Mouse (Mus musculus) bone marrow, adult 2 months (tissue): ENCODE results near the gene Glp2r. TPM values are rescaled to one million over a fixed set of nuclear protein-coding genes. Genes with fewer than 3 reads are reported as not detected.

Source experiments
- H3K27ac ChIP-seq: fragments of 200-500 bp; 2 replicates; pipeline ENCODE4 v1.5.1; 2012; ENCODE audit warnings: low read depth, mild to moderate bottlenecking, control low read depth, inconsistent platforms, low read length; ENCODE audit not compliant: control insufficient read depth, poor library complexity, insufficient read depth
- H3K4me1 ChIP-seq: fragments of 200-500 bp; 2 replicates; pipeline ENCODE4 v1.6.1; 2011; ENCODE audit warnings: low read length; ENCODE audit not compliant: control insufficient read depth, insufficient read depth
- H3K4me3 ChIP-seq: fragments of 200-500 bp; replicated peaks from 2 replicates; pipeline ENCODE3; 2011; ENCODE audit warnings: mild to moderate bottlenecking, low read depth, low read length, control low read depth; ENCODE audit not compliant: control insufficient read depth
- CTCF ChIP-seq: fragments of 200-500 bp; IDR thresholded peaks from 2 replicates; pipeline ENCODE4 v1.5.1; 2011; ENCODE audit warnings: low read length, control low read depth; ENCODE audit not compliant: control insufficient read depth, insufficient read depth
- POLR2A ChIP-seq: fragments of 200-500 bp; IDR thresholded peaks from 2 replicates; pipeline ENCODE4 v1.6.1; 2011; ENCODE audit warnings: low read depth, mild to moderate bottlenecking, control low read depth, low read length, borderline replicate concordance; ENCODE audit not compliant: control insufficient read depth
- WGBS: fragments of 180-500 bp; shearing (Covaris S2); methylation state at CpG from one replicate; pipeline ENCODE4 v1.1.7; 2018; 5-methylcytosine and 5-hydroxymethylcytosine counted together
- polyA plus RNA-seq: library from polyadenylated mRNA; stranded (reverse); fragments of >200 nt; gene quantifications from 2 replicates; pipeline ENCODE4 v1.2.4, GENCODE M21; 2011; ENCODE audit warnings: low replicate concordance; ENCODE audit not compliant: missing spikeins, insufficient read depth, insufficient read length

Glp2r gene
- polyA plus RNA-seq, 1 experiment = not detected

DNA sequence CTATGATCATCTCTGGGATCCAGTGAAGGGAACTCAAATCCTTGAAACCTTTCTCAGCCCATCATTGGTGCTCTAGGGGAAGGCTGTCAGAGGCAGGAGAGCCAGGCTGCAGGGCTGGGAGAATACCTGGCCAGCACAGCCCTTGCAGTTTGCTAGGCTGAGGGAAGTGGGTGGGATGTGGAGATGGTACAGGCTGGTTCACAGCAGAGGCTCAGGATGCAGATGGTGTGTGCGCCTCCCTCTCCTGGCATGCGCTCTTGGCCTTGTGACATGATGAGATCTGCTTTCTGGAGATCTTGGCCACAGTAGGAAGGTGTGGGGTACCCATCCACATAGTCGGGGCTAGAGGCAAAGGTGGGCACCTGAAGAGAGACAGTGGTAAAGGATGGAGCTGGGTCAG, 106.7 kb downstream of the Glp2r start:
- no peaks in the 10 kb centered on the region for H3K4me1 ChIP-seq
- 74% methylated on average over 3 of the region's 3 CpGs for WGBS
- H3K27ac ChIP-seq = no peak overlapping the region
- H3K4me3 ChIP-seq = no peak overlapping the region
- TF ChIP-seq POLR2A (no peak), CTCF (no peak)

DNA sequence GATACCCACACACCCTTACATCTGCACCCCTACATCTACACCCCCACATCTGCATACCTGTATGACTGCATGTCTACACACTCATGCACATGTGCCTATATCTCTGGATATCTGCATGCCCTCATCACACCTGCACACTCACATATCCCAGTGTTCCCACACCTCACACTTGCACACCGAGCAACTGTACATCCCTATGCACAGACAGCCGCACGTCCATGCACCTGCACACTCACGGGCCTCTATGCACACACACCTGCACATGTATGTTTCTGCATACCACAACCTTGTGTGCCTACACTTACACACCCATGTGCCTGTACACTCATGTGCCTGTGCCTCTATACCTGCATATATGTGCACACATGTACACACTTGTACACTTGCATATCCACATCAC, 107.5 kb downstream of the Glp2r start:
- no peaks in the 10 kb centered on the region for H3K4me1 ChIP-seq
- H3K4me3 ChIP-seq = no peak overlapping the region
- TF ChIP-seq CTCF = no peak
- TF ChIP-seq POLR2A = no peak
- 84% methylated on average over 4 of the region's 4 CpGs for WGBS
- no peak overlapping the region for H3K27ac ChIP-seq

DNA sequence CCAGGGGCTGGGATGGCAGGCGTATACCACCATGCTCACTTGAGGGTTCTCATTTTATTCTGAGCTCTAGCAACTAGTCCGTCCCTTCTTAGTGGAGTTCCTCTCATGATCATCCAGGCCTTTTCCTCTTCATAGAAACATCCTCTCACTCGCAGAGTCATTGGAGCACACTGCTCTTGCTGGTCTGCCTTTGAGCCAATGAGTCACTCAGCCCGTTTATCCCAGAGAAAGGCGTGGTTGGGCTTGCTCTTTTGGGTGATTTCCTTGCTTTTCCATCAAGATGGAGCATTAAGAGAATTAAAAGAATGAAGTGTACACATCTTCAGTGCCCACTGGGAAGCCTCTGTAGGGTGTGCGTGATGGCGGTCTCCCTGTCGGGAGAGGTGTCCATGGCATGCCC, 109.5 kb downstream of the Glp2r start:
- no peak for TF ChIP-seq POLR2A
- no peak overlapping the region for H3K4me3 ChIP-seq
- no peak overlapping the region for H3K27ac ChIP-seq
- no peaks in the 10 kb centered on the region for H3K4me1 ChIP-seq
- WGBS = 82% methylated on average over 8 of the region's 8 CpGs

DNA sequence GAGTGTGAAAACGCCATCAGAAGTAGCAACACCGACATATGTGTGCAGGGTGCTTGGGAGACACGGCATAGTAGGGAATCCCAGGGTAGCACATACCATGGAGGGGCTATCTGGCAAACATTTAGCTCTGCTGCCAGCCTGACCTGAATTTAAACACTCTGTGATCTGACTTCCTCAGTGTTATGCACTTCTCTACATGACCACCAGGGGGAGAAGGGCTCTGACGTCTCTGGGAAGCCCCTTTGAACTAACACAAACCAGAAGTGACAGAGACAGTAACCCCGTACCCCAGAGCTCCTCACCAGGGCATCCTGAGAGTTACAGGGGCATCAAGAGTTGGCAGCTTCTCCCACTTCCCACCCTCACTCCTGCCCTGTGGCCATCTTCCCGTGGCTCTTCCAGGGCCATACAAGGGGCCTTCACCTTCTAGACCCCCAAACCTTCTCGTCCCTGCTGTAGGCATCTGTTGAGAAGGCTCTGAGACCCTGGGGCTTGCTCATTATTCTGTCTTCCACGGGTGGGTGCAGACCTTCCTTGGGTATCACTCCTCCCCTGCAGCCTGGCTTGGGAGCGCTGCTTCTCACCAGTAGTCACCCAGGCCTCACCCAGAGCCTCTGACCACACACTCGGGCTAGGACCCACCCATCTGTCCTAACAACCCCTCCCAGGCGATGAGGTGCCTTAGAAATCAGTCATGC, 113.1 kb downstream of the Glp2r start:
- no peak overlapping the region for H3K27ac ChIP-seq
- TF ChIP-seq POLR2A (no peak), CTCF (peak; percentile 48)
- 39% methylated on average over 11 of the region's 11 CpGs for WGBS
- no peak overlapping the region for H3K4me3 ChIP-seq
- H3K4me1 ChIP-seq = no peaks in the 10 kb centered on the region

DNA sequence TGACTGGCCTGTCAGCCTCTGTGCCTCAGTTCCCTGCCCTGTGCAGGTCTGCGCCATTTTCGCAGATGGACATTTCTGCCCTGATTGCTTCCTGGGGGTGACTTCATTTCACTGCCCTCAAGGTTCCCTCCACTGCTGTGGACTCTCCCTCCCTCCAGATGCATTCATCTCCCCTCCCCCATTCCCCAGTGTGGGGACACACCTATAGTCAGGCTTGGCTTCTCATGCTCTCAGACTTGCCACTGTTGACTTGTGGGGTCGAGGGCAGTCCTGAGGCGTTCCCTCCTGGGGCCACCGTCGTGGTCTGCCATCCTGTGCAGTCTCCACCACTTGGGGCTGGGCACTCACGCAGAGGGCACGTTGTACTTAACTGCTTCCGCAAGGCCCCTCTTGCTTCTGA, 114.1 kb downstream of the Glp2r start:
- no peak overlapping the region for H3K4me3 ChIP-seq
- WGBS = 79% methylated on average over 9 of the region's 9 CpGs
- TF ChIP-seq POLR2A (no peak), CTCF (no peak)

DNA sequence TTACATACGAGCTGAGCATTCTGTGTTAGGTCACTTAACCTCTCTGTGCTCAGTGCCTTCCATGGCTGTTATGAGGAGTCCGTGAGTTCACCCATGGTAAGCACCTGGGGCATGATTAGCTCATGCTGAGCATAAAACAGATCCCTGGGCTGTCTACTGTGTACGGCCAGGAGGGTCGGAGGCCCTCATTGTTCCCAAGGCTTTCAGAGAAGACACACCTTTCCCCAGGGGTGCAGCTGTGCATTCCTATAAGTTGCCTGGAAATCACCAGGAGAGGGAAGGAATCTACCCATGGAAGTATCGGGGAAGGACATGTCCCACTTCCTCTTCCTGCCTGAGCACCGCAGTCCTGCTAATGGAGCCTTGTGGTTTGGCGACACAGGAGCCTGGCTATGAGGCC, 114.6 kb downstream of the Glp2r start:
- no peak overlapping the region for H3K27ac ChIP-seq
- no peak overlapping the region for H3K4me3 ChIP-seq
- no peaks in the 10 kb centered on the region for H3K4me1 ChIP-seq
- TF ChIP-seq POLR2A = no peak
- 54% methylated on average over 7 of the region's 7 CpGs for WGBS

More for the DNA sequence above, 114.1 kb downstream of the Glp2r start:
- H3K4me1 ChIP-seq = no peaks in the 10 kb centered on the region
- H3K27ac ChIP-seq = no peak overlapping the region

DNA sequence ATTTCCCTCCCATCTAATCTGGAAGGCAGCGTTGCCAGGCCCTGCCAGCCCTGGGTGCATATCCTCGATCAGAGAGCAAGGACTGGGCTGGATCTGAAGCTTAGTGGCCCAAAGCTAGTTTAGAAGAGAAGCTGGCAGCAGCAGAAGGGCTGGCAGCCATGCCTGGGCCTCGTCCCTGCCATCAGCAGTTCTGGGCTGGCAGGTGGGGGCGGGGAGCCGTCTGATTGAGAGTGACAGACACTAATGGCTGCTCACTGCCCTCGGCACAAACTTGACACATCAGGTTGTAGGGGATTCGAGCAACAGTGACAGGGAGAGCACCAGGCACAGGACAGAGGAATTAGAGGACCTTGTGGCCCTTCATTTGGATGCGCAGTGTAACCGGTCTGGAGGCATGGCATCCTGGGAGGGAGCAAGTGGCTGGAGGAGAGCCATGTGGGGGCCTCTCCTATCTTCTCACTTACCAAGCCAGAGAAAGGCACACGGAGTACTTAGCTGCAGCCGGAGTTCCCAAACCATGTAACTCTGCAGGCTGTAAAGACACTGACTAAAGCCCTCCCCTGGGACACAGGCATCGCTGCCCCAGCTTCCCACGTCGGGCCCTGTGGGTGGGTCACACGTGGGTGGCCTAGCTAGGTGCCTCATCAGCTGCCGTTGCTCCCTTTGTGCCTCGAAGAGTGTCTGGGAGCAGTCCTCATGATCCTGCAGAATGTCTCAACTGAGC, 115.6 kb downstream of the Glp2r start:
- 78% methylated on average over 17 of the region's 17 CpGs for WGBS
- Histone ChIP-seq H3K27ac (no peak overlapping the region), H3K4me1 (no peaks in the 10 kb centered on the region), H3K4me3 (no peak overlapping the region)
- no peak for TF ChIP-seq POLR2A
- no peak for TF ChIP-seq CTCF

DNA sequence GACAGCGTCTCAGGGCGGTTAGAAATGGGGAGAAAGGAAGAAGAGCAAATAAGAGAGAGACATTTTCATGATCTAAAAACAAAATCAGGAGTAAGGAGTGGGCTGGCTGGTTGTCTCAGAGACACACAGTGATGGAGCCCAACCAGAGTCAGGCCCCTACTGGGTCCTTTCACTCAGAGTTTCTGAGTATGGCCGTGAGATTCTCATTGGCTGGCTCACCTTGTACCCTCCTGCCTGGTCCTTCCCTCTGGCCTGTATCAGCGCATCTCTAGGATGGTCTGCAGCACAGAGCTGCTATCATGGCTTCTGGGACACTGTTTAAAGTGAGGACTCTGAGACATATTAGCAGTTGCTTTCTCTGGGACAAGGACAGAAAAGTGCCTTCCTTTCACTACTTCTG, 116.4 kb downstream of the Glp2r start:
- H3K27ac ChIP-seq = no peak overlapping the region
- H3K4me3 ChIP-seq = no peak overlapping the region
- 83% methylated on average over 4 of the region's 4 CpGs for WGBS
- no peak for TF ChIP-seq CTCF
- TF ChIP-seq POLR2A = no peak
- no peaks in the 10 kb centered on the region for H3K4me1 ChIP-seq
